Mouse (Mus musculus): ENCODE measurements around the gene Shc3. TPM values are rescaled to one million over a fixed set of nuclear protein-coding genes. Genes with fewer than 3 reads are reported as not detected.

Gene Shc3
- total and polyA plus RNA-seq, 3 experiments: 0.15 to 0.40 TPM; not detected in 1

DNA sequence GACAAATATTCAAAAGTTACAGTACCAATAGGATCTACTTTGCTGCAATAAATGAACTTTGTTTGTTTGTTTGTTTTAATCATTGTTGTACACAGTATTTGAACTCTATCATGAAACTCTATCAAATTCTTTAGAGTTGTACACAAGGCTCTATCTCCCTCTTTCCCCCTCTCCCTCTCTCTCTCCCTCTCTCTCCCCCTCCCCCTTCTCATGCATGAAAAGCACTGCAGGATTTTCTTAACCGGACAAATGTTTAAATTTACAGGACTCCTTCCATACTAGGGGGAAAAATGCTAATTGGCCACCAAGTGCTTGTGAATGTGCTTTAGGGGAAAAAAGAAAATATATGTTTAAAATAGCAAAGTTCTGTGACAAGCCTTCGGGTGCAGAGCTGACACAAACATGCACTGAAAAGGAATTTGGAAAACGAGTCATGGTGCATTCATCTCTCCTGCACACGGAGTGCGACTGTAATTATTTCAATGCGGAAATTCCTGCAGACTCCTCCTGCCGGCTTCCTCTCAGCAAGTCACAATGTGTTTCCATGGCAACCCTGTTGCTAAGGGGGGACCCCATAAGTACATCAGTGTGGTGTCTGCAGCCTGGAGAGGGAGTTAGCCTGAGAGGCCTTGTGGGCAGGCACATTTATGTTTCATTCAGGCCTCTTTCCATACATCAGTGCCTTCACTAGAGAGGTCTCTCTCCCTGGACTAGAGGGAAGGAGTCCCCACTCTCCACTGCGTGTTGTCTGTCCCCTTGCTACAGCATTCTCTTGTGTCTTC lies 11.2 kb upstream of the Shc3 start:
- Histone ChIP-seq H3K36me3 (replicated peaks in 1 of 2; ENCODE audit: control insufficient read depth in 1 of 2, insufficient read depth in 1 of 2, low read length in 1 of 2) (no peaks in the 10 kb centered on the region), H3K79me2 (replicated peaks; ENCODE audit: control insufficient read depth, extremely low read depth, insufficient read depth, poor library complexity, severe bottlenecking) (no peaks in the 10 kb centered on the region), H3K9me3 (replicated peaks; ENCODE audit: low read length) (no peaks in the 10 kb centered on the region), H3K4me3 (replicated peaks in 1 of 3; ENCODE audit: low read depth in 2 of 3, low read length in 2 of 3, poor library complexity in 1 of 3) (no peak overlapping the region), H3K27ac (ENCODE audit: insufficient read depth, low read depth) (no peak overlapping the region), H3K4me2 (ENCODE audit: insufficient read depth, low read depth, poor library complexity, severe bottlenecking) (no peak overlapping the region), H3K9ac (ENCODE audit: insufficient read depth, low read depth) (no peak overlapping the region), H3K4me1 (ENCODE audit: control insufficient read depth in 1 of 2, insufficient read depth in 2 of 2) (peaks cover 0 to 3% of the 10 kb centered on the region in 2 experiments; a peak in 1 of 4 replicates), H3K27me3 (replicated peaks) (no peaks in the 10 kb centered on the region)
- dilution Hi-C loops (cut with MboI; ENCODE audit: extremely low pct_ligation_motif_present, extremely low pct_unique_long_range_greater_than_20kb, low sequenced_read_pairs) (no loop called here), in situ Hi-C loops (cut with MboI; ENCODE audit: low pct_ligation_motif_present, low pct_unique_long_range_greater_than_20kb, low sequenced_read_pairs) (no loop called here)
- TF ChIP-seq IRF4 (IDR thresholded peaks at IDR 0.05; ENCODE audit: low read depth, low read length) (no peak), CHD2 (IDR thresholded peaks at IDR 0.05; ENCODE audit: low read length) (no peak), UBTF (IDR thresholded peaks at IDR 0.05; ENCODE audit: low read depth, low read length) (no peak), NRF1 (IDR thresholded peaks at IDR 0.05; ENCODE audit: low read depth, low read length) (no peak), GABPA (IDR thresholded peaks at IDR 0.05; ENCODE audit: insufficient replicate concordance, low read depth, low read length) (no peak), ZKSCAN1 (IDR thresholded peaks at IDR 0.05; ENCODE audit: borderline replicate concordance, low read depth, low read length) (no peak), MEF2A (IDR thresholded peaks at IDR 0.05; ENCODE audit: borderline replicate concordance, low read depth, low read length) (no peak), TBP (conservative IDR thresholded peaks at IDR 0.05; ENCODE audit: low read depth, low read length) (no peak), MAX (IDR thresholded peaks at IDR 0.05; ENCODE audit: low read length) (no peak), ZMIZ1 (IDR thresholded peaks at IDR 0.05; ENCODE audit: low read depth, low read length) (no peak)
- no peak for DNase-seq (ENCODE audit: extremely low read depth)

- Histone ChIP-seq H3K4me1 (ENCODE audit: control insufficient read depth in 1 of 2, insufficient read depth in 2 of 2) (no peaks in the 10 kb centered on the region), H3K36me3 (replicated peaks in 1 of 2; ENCODE audit: control insufficient read depth in 1 of 2, insufficient read depth in 1 of 2, low read length in 1 of 2) (no peaks in the 10 kb centered on the region), H3K27ac (ENCODE audit: insufficient read depth, low read depth) (no peak overlapping the region), H3K9me3 (replicated peaks; ENCODE audit: low read length) (no peaks in the 10 kb centered on the region), H3K4me3 (replicated peaks in 1 of 3; ENCODE audit: low read depth in 2 of 3, low read length in 2 of 3, poor library complexity in 1 of 3) (no peak overlapping the region), H3K79me2 (replicated peaks; ENCODE audit: control insufficient read depth, extremely low read depth, insufficient read depth, poor library complexity, severe bottlenecking) (no peaks in the 10 kb centered on the region), H3K9ac (ENCODE audit: insufficient read depth, low read depth) (no peak overlapping the region), H3K4me2 (ENCODE audit: insufficient read depth, low read depth, poor library complexity, severe bottlenecking) (no peak overlapping the region), H3K27me3 (replicated peaks) (no peaks in the 10 kb centered on the region)
- dilution Hi-C loops (cut with MboI; ENCODE audit: extremely low pct_ligation_motif_present, extremely low pct_unique_long_range_greater_than_20kb, low sequenced_read_pairs): no loop called here
- no peak for TF ChIP-seq ETS1 (conservative IDR thresholded peaks at IDR 0.05; ENCODE audit: low read depth, low read length)
- no peak for TF ChIP-seq USF2 (conservative IDR thresholded peaks at IDR 0.05; ENCODE audit: low read depth, low read length)
- no peak for TF ChIP-seq SMC3 (IDR thresholded peaks at IDR 0.05; ENCODE audit: low read depth, low read length)
- TF ChIP-seq JUN (IDR thresholded peaks at IDR 0.05; ENCODE audit: insufficient read depth, low read depth, low read length): no peak
- no peak for TF ChIP-seq EP300 (IDR thresholded peaks at IDR 0.05; ENCODE audit: low read length)
- TF ChIP-seq ELF1 (IDR thresholded peaks at IDR 0.05; ENCODE audit: low read depth, low read length): no peak
- TF ChIP-seq MEF2A (IDR thresholded peaks at IDR 0.05; ENCODE audit: borderline replicate concordance, low read depth, low read length): no peak
- TF ChIP-seq MYC (IDR thresholded peaks at IDR 0.05; ENCODE audit: low read depth, low read length): no peak
- no peak for TF ChIP-seq ZKSCAN1 (IDR thresholded peaks at IDR 0.05; ENCODE audit: borderline replicate concordance, low read depth, low read length)
- TF ChIP-seq POLR2AphosphoS2 (IDR thresholded peaks at IDR 0.05; ENCODE audit: low read depth, low read length): no peak
- no peak for TF ChIP-seq NRF1 (IDR thresholded peaks at IDR 0.05; ENCODE audit: low read depth, low read length)
- TF ChIP-seq USF1 (IDR thresholded peaks at IDR 0.05; ENCODE audit: low read depth, low read length): no peak
- TF ChIP-seq ZC3H11A (IDR thresholded peaks at IDR 0.05; ENCODE audit: low read depth, low read length): no peak
- TF ChIP-seq IRF4 (IDR thresholded peaks at IDR 0.05; ENCODE audit: low read depth, low read length): no peak
- no peak for TF ChIP-seq MAFK (IDR thresholded peaks at IDR 0.05; ENCODE audit: insufficient replicate concordance, low read length)
- TF ChIP-seq RCOR1 (conservative IDR thresholded peaks at IDR 0.05; ENCODE audit: low read depth, low read length): no peak
- TF ChIP-seq RAD21 (IDR thresholded peaks at IDR 0.05; ENCODE audit: low read depth, low read length): no peak
- in situ Hi-C loops (cut with MboI; ENCODE audit: low pct_ligation_motif_present, low pct_unique_long_range_greater_than_20kb, low sequenced_read_pairs): no loop called here
- no peak for DNase-seq (ENCODE audit: extremely low read depth)
These were observed 4.6 kb upstream of the Shc3 start for GRCm38 (mm10) chr13:51573849-51574248.

Measured in CH12.LX (cell line).